Comparison of ENCODE assay signal across 10 mouse cellular contexts in genomic region chr1:177014921-177015439, GRCm38 (mm10).
DNase-seq lines count a peak whose midpoint lies in the region; ATAC-seq lines count a peak whose summit lies in the region.
"Had no signal": no experiment of that assay in that cellular context is flagged by ENCODE, and none has a peak within 500 bp of the region (broad histone marks: within the 10 kb centered on the region; RNA-seq: fewer than 3 reads in every experiment).

No protein-coding gene starts in this region.

- no peak overlapping the region for H3K27ac ChIP-seq in kidney, embryonic 14.5 days (ENCODE audit: low read depth, low read length)
- H3K27ac ChIP-seq in heart, embryonic 13.5 days (replicated peaks) = 0 out of 2 replicates have a peak overlapping the region, but pooled peaks have one; percentile 6
- H3K27ac ChIP-seq in midbrain, embryonic 16.5 days (ENCODE audit: low read length) = peak overlapping the region; percentile 59

- no peak overlapping the region for H3K9ac ChIP-seq in kidney, embryonic 14.5 days (ENCODE audit: low read depth, low read length)
- no peak overlapping the region for H3K9ac ChIP-seq in heart, embryonic 13.5 days
- no peak overlapping the region for H3K9ac ChIP-seq in midbrain, embryonic 16.5 days (ENCODE audit: low read depth, low read length)

- no peaks in the 10 kb centered on the region; the same call in 1 of the 2 replicates for H3K36me3 ChIP-seq in kidney, embryonic 14.5 days (ENCODE audit: control insufficient read depth, insufficient read depth, low read length)
- no peaks in the 10 kb centered on the region for H3K36me3 ChIP-seq in heart, embryonic 13.5 days
- no peaks in the 10 kb centered on the region for H3K36me3 ChIP-seq in midbrain, embryonic 16.5 days (ENCODE audit: control insufficient read depth, insufficient read depth, low read length)

- 44% methylated on average over 6 of the region's 6 CpGs for WGBS in kidney, embryonic 14.5 days
- 55% methylated on average over 6 of the region's 6 CpGs for WGBS in heart, embryonic 13.5 days
- 50% methylated on average over 6 of the region's 6 CpGs for WGBS in midbrain, embryonic 16.5 days

- no peak overlapping the region for H3K4me2 ChIP-seq in kidney, embryonic 14.5 days (replicated peaks; ENCODE audit: low read depth, low read length)
- no peak overlapping the region for H3K4me2 ChIP-seq in heart, embryonic 13.5 days
- H3K4me2 ChIP-seq in midbrain, embryonic 16.5 days (ENCODE audit: low read length) = no peak overlapping the region

- no peak overlapping the region for H3K4me3 ChIP-seq in kidney, embryonic 14.5 days (ENCODE audit: low read length)
- H3K4me3 ChIP-seq in heart, embryonic 13.5 days = no peak overlapping the region
- H3K4me3 ChIP-seq in midbrain, embryonic 16.5 days (ENCODE audit: low read depth, low read length) = no peak overlapping the region

- no peaks in the 10 kb centered on the region for H3K4me1 ChIP-seq in kidney, embryonic 14.5 days (ENCODE audit: control insufficient read depth, insufficient read depth, low read length)
- peaks cover 57% of the 10 kb centered on the region for H3K4me1 ChIP-seq in heart, embryonic 13.5 days
- H3K4me1 ChIP-seq in midbrain, embryonic 16.5 days (ENCODE audit: control insufficient read depth, insufficient read depth, low read length) = peaks cover 15% of the 10 kb centered on the region; the same call in 1 of the 2 replicates

- no peaks in the 10 kb centered on the region for H3K27me3 ChIP-seq in kidney, embryonic 14.5 days (ENCODE audit: control insufficient read depth, insufficient read depth, low read length)
- H3K27me3 ChIP-seq in heart, embryonic 13.5 days (replicated peaks) = no peaks in the 10 kb centered on the region
- no peaks in the 10 kb centered on the region for H3K27me3 ChIP-seq in midbrain, embryonic 16.5 days (ENCODE audit: control insufficient read depth, insufficient read depth, low read depth, low read length)

- ATAC-seq in kidney, embryonic 14.5 days (ENCODE audit: low FRiP score, low TSS enrichment) = peak; percentile 54; the same call in 1 of the 2 replicates
- ATAC-seq in heart, embryonic 13.5 days (ENCODE audit: extremely low read depth, insufficient number of reproducible peaks, low FRiP score, low TSS enrichment) = no peak
- peak; percentile 20; the same call in 1 of the 2 replicates for ATAC-seq in midbrain, embryonic 16.5 days

- DNase-seq in kidney, adult 18-20 months = no peak
- peak; percentile 54 for DNase-seq in brain, adult 2 months (ENCODE audit: low read depth, low spot score)
- DNase-seq in embryo, embryonic 10.5 days (ENCODE audit: low spot score) = no peak
- DNase-seq in adrenal gland, postnatal 25 days = no peak
- DNase-seq in left cerebral cortex, postnatal 25 days (ENCODE audit: low spot score in 2 of 2) = no peak
- DNase-seq: cerebellum, adult 9-11 months had no signal

- no peaks in the 10 kb centered on the region for H3K9me3 ChIP-seq in kidney, embryonic 14.5 days (ENCODE audit: control insufficient read depth, low read length)
- H3K9me3 ChIP-seq in heart, embryonic 13.5 days = no peaks in the 10 kb centered on the region
- H3K9me3 ChIP-seq in midbrain, embryonic 16.5 days (replicated peaks; ENCODE audit: control insufficient read depth, low read length, poor library complexity, severe bottlenecking) = no peaks in the 10 kb centered on the region
- H3K9me3 ChIP-seq: G1E had no signal

- intact Hi-C loops in left cerebral cortex, postnatal 25 days (cut with DNase I) = no loop called here
